Mouse (Mus musculus): ENCODE results near the gene Edem3. TPM values are rescaled to one million over a fixed set of nuclear protein-coding genes. Genes with fewer than 3 reads are reported as not detected.

The Edem3 gene
- polyA plus RNA-seq, 1 experiment: 19.9 TPM

- WGBS: 94% methylated on average over 8 of the region's 8 CpGs
- peaks cover 5% of the 10 kb centered on the region for H3K4me1 ChIP-seq (ENCODE audit: control insufficient read depth, insufficient read depth, low read length)
- H3K27me3 ChIP-seq (ENCODE audit: control insufficient read depth, insufficient read depth, low read length): no peaks in the 10 kb centered on the region
- TF ChIP-seq CTCF (IDR thresholded peaks at IDR 0.05; ENCODE audit: borderline replicate concordance, insufficient read depth, low read depth, low read length): no peak
- no peak for DNase-seq
- no peak overlapping the region for H3K27ac ChIP-seq (ENCODE audit: insufficient read depth, low read length)
- H3K4me3 ChIP-seq (replicated peaks; ENCODE audit: insufficient read depth, low read depth, low read length): no peak overlapping the region
Measured at GRCm38 (mm10) chr1:151862109-151862508, 106.9 kb downstream of the Edem3 start.

- Histone ChIP-seq H3K27ac (ENCODE audit: insufficient read depth, low read length) (no peak overlapping the region), H3K27me3 (ENCODE audit: control insufficient read depth, insufficient read depth, low read length) (no peaks in the 10 kb centered on the region), H3K4me3 (replicated peaks; ENCODE audit: insufficient read depth, low read depth, low read length) (no peak overlapping the region), H3K4me1 (ENCODE audit: control insufficient read depth, insufficient read depth, low read length) (peaks cover 5% of the 10 kb centered on the region)
- DNase-seq: no peak
- TF ChIP-seq CTCF (IDR thresholded peaks at IDR 0.05; ENCODE audit: borderline replicate concordance, insufficient read depth, low read depth, low read length) (no peak), POLR2A (IDR thresholded peaks at IDR 0.05; ENCODE audit: borderline replicate concordance, insufficient read depth, low read length) (no peak)
- WGBS: 64% methylated on average over 17 of the region's 17 CpGs
Measured at GRCm38 (mm10) chr1:151863135-151863796, 108.1 kb downstream of the Edem3 start.

DNA sequence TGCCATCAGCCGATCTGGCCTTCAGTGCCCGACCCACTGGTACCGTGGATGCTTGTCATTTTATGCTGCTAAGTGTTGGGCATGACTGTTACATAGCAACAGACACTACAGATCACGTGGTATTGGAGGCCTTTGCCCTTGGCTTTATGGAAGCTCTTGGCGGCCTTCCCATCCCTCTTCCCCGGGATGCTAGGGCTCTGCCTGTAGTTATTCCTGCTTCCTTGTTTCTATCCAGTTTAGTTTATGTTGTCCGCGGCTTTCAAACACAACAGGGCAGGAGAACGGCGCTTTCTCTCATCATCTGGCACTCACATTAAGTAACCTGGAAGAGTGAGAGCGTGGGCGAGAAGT is 108.6 kb downstream of the Edem3 start:
- no peak for DNase-seq
- H3K4me3 ChIP-seq (replicated peaks; ENCODE audit: insufficient read depth, low read depth, low read length): no peak overlapping the region

GRCm38 (mm10) chr1:151864326-151864725 is 109.2 kb downstream of the Edem3 start:
- Histone ChIP-seq H3K4me1 (ENCODE audit: control insufficient read depth, insufficient read depth, low read length) (peaks cover 5% of the 10 kb centered on the region), H3K27ac (ENCODE audit: insufficient read depth, low read length) (no peak overlapping the region), H3K4me3 (replicated peaks; ENCODE audit: insufficient read depth, low read depth, low read length) (no peak overlapping the region), H3K27me3 (ENCODE audit: control insufficient read depth, insufficient read depth, low read length) (no peaks in the 10 kb centered on the region)
- DNase-seq: no peak
- 91% methylated on average over 6 of the region's 6 CpGs for WGBS
- TF ChIP-seq POLR2A (IDR thresholded peaks at IDR 0.05; ENCODE audit: borderline replicate concordance, insufficient read depth, low read length) (no peak), CTCF (IDR thresholded peaks at IDR 0.05; ENCODE audit: borderline replicate concordance, insufficient read depth, low read depth, low read length) (no peak)

More for the DNA sequence above, 108.6 kb downstream of the Edem3 start:
- 37% methylated on average over 12 of the region's 12 CpGs for WGBS
- Histone ChIP-seq H3K27ac (ENCODE audit: insufficient read depth, low read length) (no peak overlapping the region), H3K4me1 (ENCODE audit: control insufficient read depth, insufficient read depth, low read length) (peaks cover 5% of the 10 kb centered on the region), H3K27me3 (ENCODE audit: control insufficient read depth, insufficient read depth, low read length) (no peaks in the 10 kb centered on the region)
- no peak for TF ChIP-seq CTCF (IDR thresholded peaks at IDR 0.05; ENCODE audit: borderline replicate concordance, insufficient read depth, low read depth, low read length)
- no peak for TF ChIP-seq POLR2A (IDR thresholded peaks at IDR 0.05; ENCODE audit: borderline replicate concordance, insufficient read depth, low read length)

Other genes starting within 250 kb of the Edem3 start
- 1.3 TPM in 2 replicates for gene Fam129a, start 184.2 kb upstream of the Edem3 start, polyA plus RNA-seq (2012; rRNA removed)